Mouse (Mus musculus): Measurements from ENCODE around the gene Slc39a1.

Gene Slc39a1

GRCm38 (mm10) chr3:90247960-90248745, at the start of gene Slc39a1:
TSS of gene Slc39a1 (plus strand) at chr3:90248172.
- peak; percentile 93 to 94 for DNase-seq

GRCm38 (mm10) chr3:90202884-90203283, 45.1 kb upstream of the Slc39a1 start:
- no peak for DNase-seq

GRCm38 (mm10) chr3:90203619-90204018, 44.4 kb upstream of the Slc39a1 start:
- no peak for DNase-seq

GRCm38 (mm10) chr3:90204582-90204981, 43.4 kb upstream of the Slc39a1 start:
- DNase-seq: no peak

GRCm38 (mm10) chr3:90208662-90209061, 39.3 kb upstream of the Slc39a1 start:
- DNase-seq: no peak

- no peak for DNase-seq
Observed at GRCm38 (mm10) chr3:90209908-90210566, 37.9 kb upstream of the Slc39a1 start.

- DNase-seq: no peak
Observed at GRCm38 (mm10) chr3:90211475-90212398, 36.2 kb upstream of the Slc39a1 start.

GRCm38 (mm10) chr3:90212723-90213122, 35.2 kb upstream of the Slc39a1 start:
- DNase-seq: no peak

- DNase-seq: peak; percentile 88
Observed at GRCm38 (mm10) chr3:90213377-90213866, 34.5 kb upstream of the Slc39a1 start, which contains the start of the genes Rps27 and Rab13. TSS of gene Rps27 (minus strand) at chr3:90213651. TSS of gene Rab13 (plus strand) at chr3:90213695.

GRCm38 (mm10) chr3:90213956-90214684, 33.9 kb upstream of the Slc39a1 start:
- DNase-seq: peak; percentile 25 to 51

- no peak for DNase-seq
Observed at GRCm38 (mm10) chr3:90215825-90216380, 32.1 kb upstream of the Slc39a1 start.

GRCm38 (mm10) chr3:90220088-90220487, 27.9 kb upstream of the Slc39a1 start:
- DNase-seq: peak; percentile 64 to 77

- DNase-seq: peak; percentile 55 to 66
Observed at GRCm38 (mm10) chr3:90220531-90220951, 27.4 kb upstream of the Slc39a1 start.

- no peak for DNase-seq
Observed at GRCm38 (mm10) chr3:90221123-90221522, 26.8 kb upstream of the Slc39a1 start.

GRCm38 (mm10) chr3:90222455-90222854, 25.5 kb upstream of the Slc39a1 start:
- no peak for DNase-seq

- DNase-seq: no peak
Observed at GRCm38 (mm10) chr3:90222941-90223340, 25.0 kb upstream of the Slc39a1 start.

GRCm38 (mm10) chr3:90224331-90224730, 23.6 kb upstream of the Slc39a1 start:
- peak in 1 of 2 experiments; percentile 25 for DNase-seq

- DNase-seq: no peak
Observed at GRCm38 (mm10) chr3:90231075-90231474, 16.9 kb upstream of the Slc39a1 start.

- DNase-seq: peak; percentile 93 to 95
Observed at GRCm38 (mm10) chr3:90231507-90232333, 16.3 kb upstream of the Slc39a1 start, which contains the start of gene Jtb. TSS of gene Jtb (plus strand) at chr3:90231597.

- no peak for DNase-seq
Observed at GRCm38 (mm10) chr3:90241251-90241650, 6.7 kb upstream of the Slc39a1 start.
